Mouse (Mus musculus) erythroid progenitor cell, adult 5-6 weeks (primary cell): ENCODE measurements at regions not wholly inside any gene's neighbourhood (a gene's known extent, or its start where the extent isn't known, plus 50 kb on each side); places are given as distances from the start of the nearest gene placed in this dataset.
A peak's percentile ranks its signal among the peaks of the same experiment; 100 is the strongest.

ENCODE experiments used
- ATAC-seq: replicated peaks from 2 replicates; pipeline ENCODE4 v1.8.0; 2016; ENCODE audit warnings: moderate number of reproducible peaks, mild to moderate bottlenecking, moderate TSS enrichment, inconsistent platforms; ENCODE audit not compliant: poor library complexity, low FRiP score, severe bottlenecking

DNA sequence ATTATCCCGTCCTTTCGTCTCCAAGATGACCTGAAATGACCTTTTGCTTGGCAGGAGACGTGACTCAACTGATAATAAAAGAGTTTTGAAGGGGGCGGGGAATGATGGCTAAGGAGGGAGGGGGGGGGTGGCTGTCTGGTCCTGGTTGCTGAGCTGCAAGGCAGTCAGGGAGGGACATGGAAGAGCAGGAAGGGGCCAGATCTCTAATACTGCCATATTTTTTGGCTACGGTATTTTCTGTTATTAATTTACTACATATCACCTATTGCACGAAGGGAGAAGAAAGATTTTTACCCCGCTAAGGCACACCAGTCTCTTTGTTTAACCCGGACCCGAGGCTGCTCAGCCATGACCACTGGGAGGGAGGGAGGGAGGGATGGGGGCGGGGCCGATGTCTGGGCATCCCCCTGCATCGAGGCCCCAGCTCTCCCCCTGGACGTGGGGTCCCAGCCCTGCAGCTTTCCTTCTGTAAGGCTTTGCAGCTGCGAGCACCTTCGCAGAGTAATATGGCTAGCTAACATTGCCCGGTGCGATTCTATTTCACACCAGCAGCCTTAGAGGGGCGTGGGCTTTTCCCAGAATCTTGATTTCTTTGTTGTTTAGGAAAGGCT, 111.8 kb upstream of the Ubash3b start:
- ATAC-seq = no peak

DNA sequence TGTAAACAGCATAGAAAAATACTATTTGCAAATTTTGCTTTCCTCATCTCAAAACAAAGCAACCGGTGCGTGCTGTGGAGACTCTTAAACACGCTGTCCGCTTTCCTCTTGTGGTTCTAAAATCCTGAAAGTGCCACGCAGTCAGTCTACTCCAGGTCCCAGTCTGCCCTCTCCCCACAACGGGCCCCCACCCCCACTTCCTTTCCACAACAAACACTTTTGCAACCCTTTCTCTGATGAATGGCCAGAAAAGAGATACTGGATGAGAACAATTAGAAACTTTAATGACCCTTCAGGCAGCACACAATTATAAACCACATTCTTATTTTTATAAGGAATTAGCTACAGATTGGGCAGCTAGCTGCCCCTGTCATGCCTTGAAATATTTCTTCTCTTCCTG, 111.1 kb upstream of the Ubash3b start:
- ATAC-seq = no peak

DNA sequence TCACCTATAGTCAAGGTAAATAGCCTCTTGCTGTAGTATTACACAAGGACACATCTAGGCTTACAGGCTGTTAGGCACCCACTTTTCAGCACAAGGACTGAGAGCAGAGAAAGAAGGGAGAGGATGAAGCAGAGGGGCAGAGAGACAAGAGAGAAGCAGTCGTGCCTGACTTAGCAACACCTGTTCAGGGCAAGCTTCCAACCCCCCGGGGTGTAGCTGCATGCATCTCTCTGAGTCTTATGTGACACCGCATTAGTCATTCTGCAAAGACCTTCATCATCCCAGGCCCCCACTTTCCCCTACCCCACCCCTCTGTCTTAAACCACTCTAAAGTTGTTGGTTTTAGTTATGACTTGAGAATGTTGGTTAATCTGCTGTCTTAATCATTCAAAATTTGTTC, 106.6 kb upstream of the Ubash3b start:
- ATAC-seq = no peak

DNA sequence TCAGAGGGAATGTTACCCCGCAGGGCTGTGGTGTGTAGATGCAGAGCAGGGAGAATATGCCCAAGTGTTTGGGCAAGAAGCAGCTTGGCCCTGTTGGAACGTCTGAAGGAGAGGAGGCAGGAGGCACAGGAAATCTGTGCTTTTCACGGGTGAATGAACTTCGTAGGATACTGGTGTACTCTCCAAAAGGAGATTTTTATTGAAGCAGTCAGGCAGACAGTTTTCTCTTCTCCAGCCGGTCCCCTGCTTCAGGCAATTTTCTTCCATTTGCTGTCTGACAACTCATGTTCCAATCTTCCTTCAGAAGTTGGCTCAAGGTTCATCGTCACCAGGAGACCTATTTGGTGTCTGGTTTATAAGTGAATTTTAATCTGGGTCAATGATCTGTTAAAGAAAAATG, 103.0 kb upstream of the Ubash3b start:
- no peak for ATAC-seq

DNA sequence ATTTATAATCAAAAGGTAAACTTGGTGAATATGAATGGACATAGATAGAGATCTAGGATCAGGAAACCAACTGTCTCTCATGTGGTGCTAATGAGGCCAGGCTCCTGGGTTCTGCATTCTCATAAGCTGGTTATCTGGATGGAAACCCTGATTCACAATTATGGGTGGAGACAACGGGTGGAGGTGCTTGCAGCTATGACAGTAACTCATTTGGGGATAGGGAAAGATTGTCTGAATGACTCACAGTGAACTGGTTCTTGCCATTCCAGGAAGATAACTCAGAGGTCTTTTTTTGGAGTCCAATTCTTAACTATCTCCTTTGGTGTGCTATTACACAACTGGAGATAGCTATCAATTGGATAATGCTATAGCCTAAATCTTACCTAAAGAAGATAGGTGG, 95.7 kb upstream of the Ubash3b start:
- no peak for ATAC-seq

DNA sequence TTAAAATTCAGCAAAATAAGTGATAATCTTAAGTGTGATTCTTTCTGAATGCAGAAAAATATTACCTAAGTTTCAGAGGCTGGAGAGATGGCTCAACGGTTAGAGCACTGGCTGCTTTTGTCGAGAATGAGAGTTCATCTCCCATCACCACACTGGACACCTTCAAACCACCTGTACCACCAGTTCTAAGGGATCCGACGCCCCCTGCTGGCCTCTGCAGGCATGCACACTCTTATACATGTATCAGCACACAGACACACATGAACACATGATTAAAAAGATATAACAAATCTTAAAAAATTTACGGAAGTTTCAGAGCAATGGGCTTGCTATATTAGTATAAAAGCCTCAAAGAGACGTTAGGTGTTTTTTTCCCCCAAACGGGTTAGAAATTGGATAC, 80.9 kb upstream of the Ubash3b start:
- ATAC-seq = no peak

DNA sequence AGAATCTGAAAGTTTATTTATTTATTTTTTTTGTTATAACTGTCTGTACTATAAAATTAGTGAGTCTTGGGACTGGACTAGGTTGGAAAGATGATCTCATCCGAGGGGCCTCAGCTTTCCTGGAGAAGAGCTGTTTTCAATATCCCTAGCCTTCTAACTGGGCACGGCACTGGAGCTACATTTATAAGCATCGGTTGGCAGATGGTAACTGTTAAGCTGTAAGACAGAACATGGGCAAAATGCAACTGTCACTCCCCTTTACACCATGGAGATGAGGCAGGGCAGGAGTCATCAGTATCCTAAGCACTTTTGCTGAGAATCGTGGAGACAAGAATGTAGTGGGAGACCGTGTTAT, 77.6 kb upstream of the Ubash3b start:
- no peak for ATAC-seq

DNA sequence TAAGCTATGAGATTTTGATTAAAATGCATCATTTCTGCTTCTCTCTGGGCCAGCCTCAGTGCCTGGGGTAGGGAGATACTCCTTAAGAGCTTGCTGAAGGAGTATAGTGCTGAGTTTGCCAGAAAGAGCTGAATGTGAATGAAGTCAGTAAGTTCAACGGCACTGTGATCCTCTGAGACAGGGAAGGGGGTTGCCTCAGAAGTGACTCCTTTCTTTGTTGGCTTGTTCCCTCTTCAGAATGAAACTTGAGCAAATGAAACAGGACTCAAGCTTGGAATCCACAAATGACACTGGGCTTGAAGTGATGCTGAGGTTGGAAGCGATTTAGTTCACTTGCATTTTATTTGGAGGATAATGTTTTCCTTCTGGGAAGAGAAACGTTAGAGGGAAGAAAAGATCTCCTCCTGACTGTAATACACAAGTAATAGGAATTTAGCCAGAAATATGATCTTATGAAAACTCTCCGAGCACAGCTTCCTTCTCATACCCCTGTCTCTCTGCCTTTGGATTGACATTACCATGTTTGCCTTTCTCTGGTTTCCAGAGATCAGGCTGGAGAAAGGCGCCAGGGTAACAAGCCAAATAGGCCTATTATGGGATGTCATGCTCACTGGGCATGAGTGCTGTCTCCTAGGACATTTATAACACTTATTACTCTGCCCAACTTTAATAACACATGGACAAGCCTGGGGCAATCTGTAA, 77.0 kb upstream of the Ubash3b start:
- no peak for ATAC-seq

DNA sequence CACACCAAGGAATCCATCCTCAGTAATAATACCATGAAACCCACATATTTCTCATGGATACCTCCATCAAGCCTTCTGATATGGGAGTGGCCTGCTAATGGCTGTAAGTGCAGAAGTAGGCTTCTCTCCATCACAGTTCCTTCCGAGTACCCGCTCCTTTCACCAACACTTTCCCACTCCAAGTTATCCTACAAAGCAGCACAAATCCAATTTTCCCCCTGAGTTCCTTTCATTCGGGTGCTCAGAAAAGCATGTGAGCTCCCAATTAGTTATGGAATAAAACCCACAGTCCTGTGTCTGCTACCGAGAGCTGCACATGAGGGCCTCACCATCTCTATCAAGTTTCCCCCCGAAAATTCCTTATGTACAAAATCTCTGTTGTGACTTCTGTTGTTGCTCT, 75.8 kb upstream of the Ubash3b start:
- ATAC-seq = no peak

DNA sequence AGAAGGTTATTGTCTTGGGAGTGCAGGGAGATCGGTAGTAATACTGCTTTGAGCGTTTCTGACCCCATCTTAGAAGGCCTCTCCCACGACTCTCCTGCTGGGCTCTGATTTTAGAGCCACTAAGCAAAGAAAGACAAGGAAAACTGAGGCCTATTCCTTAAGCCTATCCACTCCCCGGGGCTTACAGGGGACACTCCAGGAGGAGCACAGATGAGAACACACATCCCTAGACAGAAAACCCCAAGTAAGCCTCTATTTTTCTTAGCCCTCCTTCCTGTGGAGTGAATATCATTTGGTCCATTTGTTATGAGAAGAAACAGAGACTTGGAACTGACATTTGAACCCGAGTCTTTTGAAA, 67.7 kb upstream of the Ubash3b start:
- no peak for ATAC-seq

DNA sequence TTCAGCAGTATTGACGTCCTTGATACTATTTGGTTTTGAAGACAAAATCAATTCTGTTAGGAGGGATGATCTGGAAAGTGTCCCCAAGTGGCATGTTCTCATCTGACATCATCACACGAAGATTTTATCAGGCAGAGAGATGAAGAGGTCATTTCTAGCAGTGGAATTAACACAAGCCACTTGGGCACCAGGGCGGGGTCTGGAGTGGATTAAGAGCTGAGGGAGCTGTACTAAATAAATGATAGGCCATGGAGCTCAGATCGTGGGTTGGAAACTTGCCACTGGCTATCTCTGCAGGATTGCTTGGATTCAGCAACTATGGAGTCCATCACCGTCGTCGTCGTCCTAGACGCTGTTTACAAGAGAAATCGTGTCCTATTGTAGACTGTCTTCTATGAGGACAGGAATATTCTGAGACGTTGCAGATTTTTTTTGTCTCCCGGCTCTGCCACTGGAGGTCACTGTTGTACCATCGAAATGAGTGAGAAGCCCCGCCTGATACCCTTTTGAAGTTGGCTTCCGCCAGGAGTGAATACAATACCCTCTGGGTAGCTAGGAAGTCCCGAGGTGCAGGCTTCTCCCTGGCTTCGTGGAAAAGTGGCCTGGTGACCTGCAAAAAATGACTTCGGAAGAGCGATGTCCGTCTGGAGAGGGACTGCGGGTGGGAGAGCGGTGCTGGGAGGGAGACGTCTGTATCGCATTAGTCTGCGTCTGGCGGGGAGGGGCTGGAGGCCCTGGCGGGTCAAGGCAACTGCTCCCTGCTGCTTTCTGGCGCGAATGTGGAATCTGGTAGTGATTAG, 67.1 kb upstream of the Ubash3b start:
- no peak for ATAC-seq

DNA sequence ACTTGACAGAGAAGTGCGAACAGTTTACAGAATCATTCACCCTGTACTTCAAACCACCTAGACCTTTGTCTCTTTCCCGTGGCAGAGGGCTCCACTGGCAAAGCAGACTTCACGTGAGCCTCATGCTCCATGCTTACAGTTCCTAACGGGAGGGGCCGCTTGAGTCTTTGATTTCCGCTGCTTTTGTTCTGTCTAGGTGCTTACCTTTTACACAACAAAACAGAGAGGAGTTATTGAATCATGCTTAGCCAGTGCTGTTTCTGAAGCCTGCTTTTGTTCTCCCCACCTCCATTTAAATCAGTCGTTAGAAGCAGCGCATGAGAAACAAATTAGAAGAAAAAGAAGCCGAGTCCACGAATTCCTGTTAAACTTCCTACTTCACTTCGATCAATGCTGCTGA, 61.9 kb upstream of the Ubash3b start:
- no peak for ATAC-seq

DNA sequence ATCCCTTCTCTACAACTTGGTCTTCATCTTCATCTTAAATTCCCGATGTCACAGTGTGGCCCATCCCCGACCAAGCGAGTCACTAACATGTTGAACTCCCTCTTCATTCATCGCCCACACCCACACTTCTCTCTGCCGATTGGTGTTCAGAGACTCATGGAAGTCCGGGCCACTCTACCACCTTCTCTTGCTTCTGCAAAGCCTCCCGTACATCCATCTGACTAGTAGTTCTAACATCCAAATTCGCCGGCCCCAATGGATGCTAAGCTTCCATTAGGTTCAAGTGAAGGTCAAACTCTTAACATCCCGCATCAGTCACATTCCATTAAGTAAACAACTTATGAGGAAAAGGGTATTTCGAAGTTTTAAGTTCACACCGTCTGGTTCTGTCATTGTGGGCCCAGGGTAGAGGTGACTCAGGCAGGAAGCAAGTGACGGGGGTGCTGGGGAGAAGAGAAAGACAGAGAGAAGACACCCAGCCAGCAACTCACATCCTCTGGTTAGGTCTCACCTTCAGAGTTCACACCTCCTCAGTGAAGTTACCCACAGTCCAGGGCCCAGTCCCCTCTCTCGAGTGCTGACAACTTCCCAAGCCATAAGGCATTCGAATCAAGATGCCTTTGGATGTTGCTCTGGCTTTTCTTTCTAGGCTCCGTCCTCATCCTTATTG, 61.0 kb upstream of the Ubash3b start:
- ATAC-seq = no peak

DNA sequence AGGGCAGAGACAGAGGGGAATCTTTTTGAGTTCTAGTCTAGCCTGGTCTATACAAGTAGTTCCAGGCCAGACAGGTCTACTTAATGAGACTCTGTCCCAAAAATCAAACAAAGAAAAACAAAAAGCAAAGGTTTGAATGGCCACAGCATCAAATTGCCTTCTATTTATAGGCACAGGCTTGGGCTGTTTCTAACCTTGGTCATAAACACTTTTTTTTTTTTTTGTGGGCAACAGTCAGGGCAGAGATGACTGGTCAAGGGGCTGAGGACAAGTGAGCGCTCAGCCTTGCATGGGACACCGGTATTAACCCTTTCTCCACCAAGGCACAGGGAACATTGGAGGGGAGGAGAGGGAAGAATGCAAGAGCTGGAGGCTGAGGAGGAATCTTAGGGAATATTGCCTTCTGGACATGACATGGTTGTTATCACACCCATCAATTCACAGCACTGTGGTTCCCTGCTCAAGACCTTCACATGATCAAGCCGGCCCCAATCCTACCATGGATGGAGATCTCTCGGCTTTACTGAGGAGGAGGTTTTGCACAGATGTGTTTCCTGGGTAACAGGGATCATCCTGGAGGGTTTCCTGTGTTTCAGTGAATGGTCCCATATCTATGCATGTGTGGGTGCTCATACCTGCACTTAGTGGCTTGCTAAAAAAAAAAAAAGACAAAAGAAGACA, 59.8 kb upstream of the Ubash3b start:
- ATAC-seq = no peak

DNA sequence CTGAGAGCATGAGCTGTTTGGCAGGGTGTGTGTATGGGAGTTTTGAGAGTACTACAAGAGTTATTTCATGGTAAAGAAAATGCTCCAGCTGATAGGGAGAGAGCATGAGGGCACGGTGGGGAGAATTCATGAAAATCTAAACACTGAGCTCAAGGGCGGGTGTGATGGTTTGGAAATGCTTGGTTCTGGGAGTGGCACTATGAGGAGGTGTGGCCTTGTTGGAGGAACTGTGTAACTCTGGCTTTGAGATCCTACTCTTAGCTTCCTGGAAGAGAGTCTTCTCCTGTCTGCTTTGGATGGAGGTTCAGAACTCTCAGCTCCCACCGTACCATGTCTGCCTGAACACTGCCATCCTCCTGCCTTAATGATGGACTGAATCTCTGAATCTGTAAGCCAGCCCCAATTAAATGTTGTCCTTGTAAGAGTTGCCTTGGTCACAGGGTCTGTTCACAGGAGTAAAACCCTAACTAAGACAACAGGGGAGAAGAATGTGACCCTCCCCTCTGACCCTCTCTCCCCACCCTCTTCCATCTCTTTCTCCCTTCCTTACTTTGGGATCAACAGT, 58.7 kb upstream of the Ubash3b start:
- ATAC-seq = no peak

DNA sequence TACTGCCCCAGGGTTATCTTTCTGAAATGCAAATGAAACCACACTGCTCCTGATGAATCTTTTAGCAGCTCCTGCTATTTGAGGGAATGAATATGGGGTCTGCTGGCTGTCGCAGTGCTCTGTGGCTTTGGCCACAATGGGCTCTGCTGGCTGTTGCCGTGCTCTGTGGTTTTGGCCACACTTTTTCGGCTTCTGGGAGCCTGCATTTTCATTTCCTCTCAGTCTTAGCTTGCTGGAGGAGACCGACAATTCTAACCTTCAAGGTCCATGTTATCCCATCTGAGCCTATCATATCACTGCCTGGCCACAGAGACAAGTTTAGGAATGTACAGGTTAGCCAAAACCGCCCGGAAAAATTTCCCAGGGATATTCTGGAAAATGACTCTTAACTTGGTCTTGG, 57.2 kb upstream of the Ubash3b start:
- ATAC-seq = no peak

DNA sequence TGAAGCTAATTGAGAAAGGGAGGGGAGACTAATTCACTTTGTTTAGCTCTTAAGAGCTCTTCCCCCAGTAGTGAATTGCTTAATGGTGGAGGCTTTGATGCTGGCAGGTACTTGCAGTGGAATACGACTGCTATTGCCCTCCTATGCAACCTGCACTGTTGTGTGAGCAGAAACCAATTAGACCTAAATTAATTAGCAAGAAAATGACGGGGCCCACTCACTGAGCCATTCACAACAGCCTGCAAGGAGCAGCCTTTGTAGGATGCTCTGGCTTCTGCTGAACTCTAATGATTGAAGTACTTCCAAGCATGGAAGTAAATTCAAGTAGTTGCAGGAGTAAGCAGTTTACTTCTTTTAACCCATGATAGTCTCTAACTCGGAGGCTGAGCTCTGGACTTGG, 54.8 kb upstream of the Ubash3b start:
- ATAC-seq = no peak

DNA sequence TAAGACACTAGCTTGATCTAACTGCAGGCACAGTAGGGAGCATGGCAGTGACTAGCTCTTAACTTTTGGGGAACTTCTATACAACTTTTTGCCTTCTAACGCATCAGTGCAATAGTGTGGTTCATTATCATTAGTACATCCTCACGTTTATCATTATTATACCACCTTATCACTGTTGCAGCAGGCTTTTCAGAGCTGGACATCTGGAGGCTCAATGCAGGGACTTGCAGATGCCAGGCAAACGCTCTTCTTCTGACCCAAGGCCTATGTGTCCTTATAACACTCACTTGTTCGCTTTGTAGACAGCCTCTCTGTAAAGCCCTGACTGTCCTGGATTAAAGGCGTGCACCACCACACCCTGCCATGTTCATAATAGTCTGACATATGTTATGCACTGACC, 53.5 kb upstream of the Ubash3b start:
- peak; percentile 43; the same call in 1 of the 2 replicates for ATAC-seq

DNA sequence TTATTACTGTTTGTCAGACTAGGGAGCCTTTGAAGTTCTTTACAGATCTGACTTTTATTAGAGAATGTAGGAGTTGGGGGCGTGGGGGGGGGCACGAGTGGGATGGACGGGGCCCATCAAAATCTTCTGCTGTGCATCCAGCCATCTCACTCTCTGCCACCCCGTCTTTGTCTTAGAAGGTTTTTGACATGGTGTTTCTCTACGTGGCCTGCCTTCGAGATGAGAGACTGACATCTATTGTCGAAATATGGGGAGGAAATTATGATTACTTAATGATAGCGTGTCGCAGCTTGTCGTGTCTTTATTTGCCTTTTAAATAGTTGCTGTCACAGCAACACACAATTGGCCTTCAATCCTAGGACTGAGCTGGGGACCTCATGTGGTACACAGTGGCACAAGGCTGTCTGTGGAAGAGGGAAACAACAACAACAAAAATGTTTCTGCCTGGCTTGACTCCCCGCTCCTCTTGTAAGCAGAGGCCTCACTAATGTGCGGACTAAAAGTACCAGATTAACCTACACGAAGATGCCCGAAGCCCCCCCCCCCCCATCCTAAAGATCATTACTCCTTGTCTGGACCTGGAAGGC, 51.5 kb upstream of the Ubash3b start:
- no peak for ATAC-seq
